In the genomic region with DNA sequence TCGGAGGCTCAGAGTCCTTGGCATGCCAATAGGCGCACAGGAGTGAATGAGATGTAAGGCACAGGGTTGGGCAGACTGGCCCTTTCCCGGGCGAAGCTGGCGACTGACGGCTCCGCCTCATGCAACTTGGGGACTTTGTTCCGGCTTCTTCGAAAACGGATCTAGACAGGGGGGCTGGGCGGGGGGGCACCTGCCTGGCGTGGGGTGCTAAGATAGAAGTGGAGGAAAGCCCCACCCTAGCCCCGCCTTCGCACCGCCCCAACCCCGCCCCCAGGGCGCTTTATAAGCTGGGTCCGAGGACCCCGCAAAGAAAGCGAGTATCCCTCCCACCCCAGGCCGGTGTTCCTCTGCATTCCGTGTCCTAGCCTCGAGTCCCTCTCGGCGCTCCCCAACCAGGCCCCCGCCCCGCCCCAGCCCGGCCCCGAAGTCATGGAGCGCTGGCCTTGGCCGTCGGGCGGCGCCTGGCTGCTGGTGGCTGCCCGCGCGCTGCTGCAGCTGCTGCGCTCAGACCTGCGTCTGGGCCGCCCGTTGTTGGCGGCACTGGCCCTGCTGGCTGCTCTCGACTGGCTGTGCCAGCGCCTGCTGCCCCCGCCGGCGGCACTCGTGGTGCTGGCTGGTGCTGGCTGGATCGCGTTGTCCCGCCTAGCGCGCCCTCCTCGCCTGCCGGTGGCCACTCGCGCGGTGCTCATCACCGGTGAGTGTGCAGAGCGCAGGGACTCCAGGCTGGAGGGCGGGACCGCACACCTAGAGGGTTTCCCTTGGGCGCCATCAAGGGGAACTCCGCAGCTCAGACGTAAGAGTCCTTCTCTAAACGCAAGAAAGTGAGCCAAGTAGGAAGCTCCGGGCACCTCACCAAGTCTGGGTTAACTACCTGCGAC, we compare ENCODE assay signal across 8 mouse cellular contexts. TPM values are rescaled to one million over a fixed set of nuclear protein-coding genes. Genes with fewer than 3 reads are reported as not detected.
DNase-seq lines count a peak whose midpoint lies in the region; ATAC-seq and TF ChIP-seq lines count a peak whose summit lies in the region.

A gene (plus strand): TSS at position 320 of the 878 bp plus-strand sequence.

- peak within 1 kb of the TSS; percentile 98 for H3K4me2 ChIP-seq in liver, embryonic 13.5 days
- peak within 1 kb of the TSS; percentile 85 for H3K4me2 ChIP-seq in myocyte (ENCODE audit: low read depth)
- H3K4me2 ChIP-seq in stomach, postnatal 0 days (replicated peaks; ENCODE audit: low read depth) = peak within 1 kb of the TSS; percentile 80

- peaks cover 60% of the 10 kb centered on the region for H3K27me3 ChIP-seq in liver, embryonic 13.5 days
- no peaks in the 10 kb centered on the region for H3K27me3 ChIP-seq in myocyte (ENCODE audit: control insufficient read depth, insufficient read depth, insufficient read length)
- no peaks in the 10 kb centered on the region for H3K27me3 ChIP-seq in stomach, postnatal 0 days (ENCODE audit: control insufficient read depth, insufficient read depth, low read length)

- no peak for TF ChIP-seq EP300 in stomach, postnatal 0 days (optimal IDR thresholded peaks at IDR 0.05)

- H3K79me2 ChIP-seq in myocyte (ENCODE audit: control insufficient read depth, insufficient read depth) = no peaks in the 10 kb centered on the region

- peak; percentile 35 for TF ChIP-seq POLR2A in myocyte (IDR thresholded peaks at IDR 0.05; ENCODE audit: insufficient read length, low read depth)

- TF ChIP-seq CTCF in stomach, postnatal 0 days (IDR thresholded peaks at IDR 0.05; ENCODE audit: low read depth) = no peak; the same call in 1 of the 2 replicates

- H3K36me3 ChIP-seq in liver, embryonic 13.5 days = peaks cover 16% of the 10 kb centered on the region
- H3K36me3 ChIP-seq in myocyte (ENCODE audit: control insufficient read depth, insufficient read depth) = peaks cover 4% of the 10 kb centered on the region
- H3K36me3 ChIP-seq in stomach, postnatal 0 days (ENCODE audit: control insufficient read depth, insufficient read depth, low read length) = peaks cover 6% of the 10 kb centered on the region; the same call in 1 of the 2 replicates

- peak; percentile 18 to 50 for DNase-seq in left cerebral cortex, adult 18-20 months (ENCODE audit: low spot score in 2 of 2)
- no peak for DNase-seq in left cerebral cortex, adult 9 months (ENCODE audit: low spot score in 2 of 2)
- DNase-seq in cerebellum, postnatal 14 days = peak; percentile 52 to 57
- peak; percentile 64 for DNase-seq in gastrocnemius, postnatal 25 days
- DNase-seq in kidney, adult 18-20 months = peak; percentile 68
- DNase-seq in liver, embryonic 13.5 days = peak; percentile 40
- DNase-seq in stomach, postnatal 0 days (ENCODE audit: low spot score) = peak; percentile 71

- under 1% methylated on average over 64 of the region's 68 CpGs for WGBS in liver, embryonic 13.5 days (ENCODE audit: insufficient replicate concordance)
- 1% methylated on average over 68 of the region's 68 CpGs for WGBS in stomach, postnatal 0 days

- H3ac ChIP-seq in myocyte (ENCODE audit: control insufficient read depth, insufficient read length) = peak within 1 kb of the TSS; percentile 3

- H3K9ac ChIP-seq in liver, embryonic 13.5 days = peak within 1 kb of the TSS; percentile 68
- peak within 1 kb of the TSS; percentile 59 for H3K9ac ChIP-seq in stomach, postnatal 0 days (ENCODE audit: low read length)

- peak within 1 kb of the TSS; percentile 67 for H3K4me3 ChIP-seq in liver, embryonic 13.5 days (replicated peaks)
- H3K4me3 ChIP-seq in myocyte = peak within 1 kb of the TSS; percentile 17
- H3K4me3 ChIP-seq in stomach, postnatal 0 days (ENCODE audit: low read depth, low read length) = peak within 1 kb of the TSS; percentile 48

- ATAC-seq in liver, embryonic 13.5 days (ENCODE audit: low read depth) = peak; percentile 71
- peak; percentile 55 for ATAC-seq in stomach, postnatal 0 days (ENCODE audit: low FRiP score, low TSS enrichment)

- no peaks in the 10 kb centered on the region for H3K9me3 ChIP-seq in liver, embryonic 13.5 days (replicated peaks)
- no peaks in the 10 kb centered on the region for H3K9me3 ChIP-seq in stomach, postnatal 0 days (ENCODE audit: control insufficient read depth, low read length)

- H3K4me1 ChIP-seq in liver, embryonic 13.5 days (replicated peaks) = peaks cover 64% of the 10 kb centered on the region
- H3K4me1 ChIP-seq in stomach, postnatal 0 days (replicated peaks; ENCODE audit: control insufficient read depth, insufficient read depth) = peaks cover 8% of the 10 kb centered on the region; the same call in 1 of the 2 replicates

- no peak within 1 kb of the TSS for H3K27ac ChIP-seq in liver, embryonic 13.5 days
- peak within 1 kb of the TSS; percentile 36; the same call in 1 of the 2 replicates for H3K27ac ChIP-seq in stomach, postnatal 0 days (replicated peaks)

TF ChIP-seq in myocyte, 11 proteins besides CTCF, POLR2A, EP300 and RAD21:
- TF ChIP-seq TCF3 (IDR thresholded peaks at IDR 0.05; ENCODE audit: insufficient read length, low read depth) (peak; percentile 48), MYOD1 (IDR thresholded peaks at IDR 0.05; ENCODE audit: control insufficient read depth in 1 of 3, insufficient read length in 2 of 3, low read depth in 2 of 3) (peak in 2 of 3 experiments; percentile 83 to 90), USF1 (IDR thresholded peaks at IDR 0.05; ENCODE audit: low read depth) (no peak), E2F4 (IDR thresholded peaks at IDR 0.05; ENCODE audit: insufficient read depth) (no peak), MYOG (IDR thresholded peaks at IDR 0.05; ENCODE audit: control insufficient read depth in 1 of 3, insufficient read depth in 1 of 3, insufficient read length in 2 of 3, low read depth in 2 of 3) (peak in 2 of 3 experiments; percentile 85 to 90), CEBPB (IDR thresholded peaks at IDR 0.05; ENCODE audit: insufficient read depth, poor library complexity, severe bottlenecking) (no peak)
TF ChIP-seq in myocyte: peak in this region for 3.

RNA-seq across cellular contexts. Expression of the gene that starts here (rescaled TPM):
- total RNA-seq in left cerebral cortex, adult 18-20 months (2021) = not detected
- under 1 TPM; 0.51 to 0.61 TPM for total RNA-seq in gastrocnemius, postnatal 25 days (2021)
- 1.5 and 2.2 TPM in 2 replicates for polyA plus RNA-seq in liver, embryonic 13.5 days (2015; fragmentation: Nextera tagmentation; extraction: Ambion mirVana)
- polyA plus RNA-seq in myocyte (2012; fragmentation: generic; extraction: Trizol) = 0.59 TPM
- 2.5 and 2.8 TPM in 2 replicates for polyA plus RNA-seq in stomach, postnatal 0 days (2015; fragmentation: Nextera tagmentation; extraction: Ambion mirVana)

Comparison
In these comparisons a context has a peak if more than half of its experiments do, and no peak if none do; other contexts are left out.
1. Peak in DNase-seq in left cerebral cortex, adult 18-20 months; RNA of the gene not detected or under 1 TPM.
2. Peak in DNase-seq in gastrocnemius, postnatal 25 days; RNA of the gene not detected or under 1 TPM.
3. DNase-seq: peak in cerebellum, postnatal 14 days (2 of 2), kidney, adult 18-20 months (single experiment), liver, embryonic 13.5 days (single experiment) and stomach, postnatal 0 days (single experiment); none in left cerebral cortex, adult 9 months (0 of 2).
4. H3K4me3 ChIP-seq: peak in every context shown above with its lines; median percentile 67 in liver, embryonic 13.5 days; 48 in stomach, postnatal 0 days; 17 in myocyte.
5. Peak in every context shown above with its lines, with median percentiles within 50 percentile points of each other: H3K4me2 ChIP-seq.